Mouse (Mus musculus) MEL (cell line): ENCODE data around the gene Rer1. TPM values are rescaled to one million over a fixed set of nuclear protein-coding genes. Genes with fewer than 3 reads are reported as not detected.

Source experiments
- DNase-seq: peaks from one replicate; pipeline ENCODE4 v3.0.0; 2011; ENCODE audit warnings: low read depth, low spot score
- H3K27ac ChIP-seq: 2 replicates; pipeline ENCODE4 v1.5.1; 2012; ENCODE audit warnings: low read depth, mild to moderate bottlenecking, control low read depth, low read length, moderate library complexity; ENCODE audit not compliant: control insufficient read depth
- H3K27me3 ChIP-seq, 2 experiments: fragments of 150-350 bp in 1 of 2; sonication (generic) in 1 of 2; 2 replicates each; pipeline ENCODE4 v1.6.1; 2012; ENCODE audit warnings: low read length in 2 of 2, mild to moderate bottlenecking in 2 of 2, improper control_type of control experiment in 1 of 2, moderate library complexity in 1 of 2; ENCODE audit not compliant: insufficient read depth in 2 of 2, control insufficient read depth in 1 of 2
- H3K36me3 ChIP-seq, 2 experiments: 2 replicates each; pipeline ENCODE4 v1.6.1; 2012 to 2014; ENCODE audit warnings: low read length in 2 of 2, improper control_type of control experiment in 1 of 2, inconsistent platforms in 1 of 2, mild to moderate bottlenecking in 1 of 2; ENCODE audit not compliant: insufficient read depth in 2 of 2, control insufficient read depth in 1 of 2
- H3K4me1 ChIP-seq, 2 experiments: fragments of 150-350 bp in 1 of 2; sonication (generic) in 1 of 2; 2 replicates each; pipeline ENCODE4 v1.6.1; 2012; ENCODE audit warnings: low read length in 2 of 2, improper control_type of control experiment in 1 of 2, mild to moderate bottlenecking in 1 of 2; ENCODE audit not compliant: insufficient read depth in 2 of 2, control insufficient read depth in 1 of 2
- H3K4me3 ChIP-seq, 2 experiments: fragments of 150-350 bp in 1 of 2; sonication (generic) in 1 of 2; 2 replicates each; pipeline ENCODE4 v1.5.1; 2012; ENCODE audit warnings: low read depth in 2 of 2, low read length in 2 of 2, mild to moderate bottlenecking in 2 of 2, moderate library complexity in 2 of 2, control low read depth in 1 of 2, improper control_type of control experiment in 1 of 2; ENCODE audit not compliant: control insufficient read depth in 1 of 2, insufficient read depth in 1 of 2
- H3K79me2 ChIP-seq: 2 replicates; pipeline ENCODE4 v1.6.1; 2012; ENCODE audit warnings: mild to moderate bottlenecking, low read length, moderate library complexity; ENCODE audit not compliant: control insufficient read depth, poor library complexity, insufficient read depth
- H3K9ac ChIP-seq: 2 replicates; pipeline ENCODE4 v1.6.1; 2012; ENCODE audit warnings: low read depth, mild to moderate bottlenecking, control low read depth, low read length, moderate library complexity; ENCODE audit not compliant: control insufficient read depth, poor library complexity, severe bottlenecking
- H3K9me3 ChIP-seq: fragments of 150-350 bp; sonication (generic); replicated peaks from 2 replicates; pipeline ENCODE4 v1.6.1; 2012; ENCODE audit warnings: mild to moderate bottlenecking, low read length, improper control_type of control experiment, moderate library complexity; ENCODE audit not compliant: insufficient read depth
- BHLHE40 ChIP-seq: IDR thresholded peaks from 2 replicates; pipeline ENCODE4 v1.6.1; 2012; ENCODE audit warnings: low read depth, mild to moderate bottlenecking, inconsistent platforms, low read length, improper control_type of control experiment, borderline replicate concordance
- CHD1 ChIP-seq: IDR thresholded peaks from 2 replicates; pipeline ENCODE4 v1.6.1; 2012; ENCODE audit warnings: low read depth, mild to moderate bottlenecking, inconsistent platforms, low read length, improper control_type of control experiment
- E2F4 ChIP-seq: IDR thresholded peaks from 2 replicates; pipeline ENCODE4 v1.6.1; 2011; ENCODE audit warnings: low read depth, low read length, improper control_type of control experiment, borderline replicate concordance
- EP300 ChIP-seq, 2 experiments: IDR thresholded peaks; 2 replicates each; pipeline ENCODE4 v1.6.1; 2011; ENCODE audit warnings: improper control_type of control experiment in 2 of 2, low read length in 2 of 2, low read depth in 1 of 2, mild to moderate bottlenecking in 1 of 2
- ETS1 ChIP-seq: IDR thresholded peaks from 2 replicates; pipeline ENCODE4 v1.6.1; 2012; ENCODE audit warnings: low read depth, mild to moderate bottlenecking, inconsistent platforms, low read length, improper control_type of control experiment, moderate library complexity
- GATA1 ChIP-seq: IDR thresholded peaks from 2 replicates; pipeline ENCODE4 v1.6.1; 2011; ENCODE audit warnings: low read depth, low read length, improper control_type of control experiment
- HCFC1 ChIP-seq: IDR thresholded peaks from 2 replicates; pipeline ENCODE4 v1.6.1; 2012; ENCODE audit warnings: low read depth, mild to moderate bottlenecking, inconsistent platforms, low read length, improper control_type of control experiment, moderate library complexity
- MAFK ChIP-seq: IDR thresholded peaks from 2 replicates; pipeline ENCODE4 v1.6.1; 2011; ENCODE audit warnings: low read depth, mild to moderate bottlenecking, low read length, improper control_type of control experiment, borderline replicate concordance
- MEF2A ChIP-seq: IDR thresholded peaks from 2 replicates; pipeline ENCODE4 v1.6.1; 2014; ENCODE audit warnings: low read depth, mild to moderate bottlenecking, inconsistent platforms, low read length, improper control_type of control experiment; ENCODE audit not compliant: poor library complexity, insufficient replicate concordance, severe bottlenecking; ENCODE audit errors: extremely low read depth
- MXI1 ChIP-seq: IDR thresholded peaks from 2 replicates; pipeline ENCODE4 v1.6.1; 2011; ENCODE audit warnings: mild to moderate bottlenecking, low read depth, low read length, improper control_type of control experiment
- MYB ChIP-seq: IDR thresholded peaks from 2 replicates; pipeline ENCODE4 v1.6.1; 2011; ENCODE audit warnings: mild to moderate bottlenecking, low read depth, low read length, improper control_type of control experiment
- MYC ChIP-seq: IDR thresholded peaks from 2 replicates; pipeline ENCODE4 v1.6.1; 2011; ENCODE audit warnings: low read depth, mild to moderate bottlenecking, low read length, improper control_type of control experiment, moderate library complexity
- NELFE ChIP-seq: IDR thresholded peaks from 2 replicates; pipeline ENCODE4 v1.6.1; 2011; ENCODE audit warnings: low read depth, low read length, improper control_type of control experiment
- NRF1 ChIP-seq: IDR thresholded peaks from 2 replicates; pipeline ENCODE4 v1.6.1; 2014; ENCODE audit warnings: low read depth, mild to moderate bottlenecking, inconsistent platforms, low read length, improper control_type of control experiment, moderate library complexity; ENCODE audit not compliant: poor library complexity, insufficient read depth, severe bottlenecking
- POLR2A ChIP-seq, 2 experiments: IDR thresholded peaks; 2 replicates each; pipeline ENCODE4 v1.6.1; 2011 to 2012; ENCODE audit warnings: low read length in 2 of 2, mild to moderate bottlenecking in 2 of 2, control low read depth in 1 of 2, improper control_type of control experiment in 1 of 2, low read depth in 1 of 2, moderate library complexity in 1 of 2; ENCODE audit not compliant: control insufficient read depth in 1 of 2, insufficient read depth in 1 of 2, poor library complexity in 1 of 2
- POLR2AphosphoS5 ChIP-seq: IDR thresholded peaks from 2 replicates; pipeline ENCODE4 v1.6.1; 2012; ENCODE audit warnings: low read depth, borderline replicate concordance, mild to moderate bottlenecking, inconsistent platforms, low read length, moderate library complexity, mixed read lengths
- TAL1 ChIP-seq: IDR thresholded peaks from 2 replicates; pipeline ENCODE4 v1.6.1; 2012; ENCODE audit warnings: mild to moderate bottlenecking, inconsistent platforms, low read length, moderate library complexity, mixed read lengths
- TBP ChIP-seq: IDR thresholded peaks from 2 replicates; pipeline ENCODE4 v1.8.0; 2011; ENCODE audit warnings: low read depth, low read length, improper control_type of control experiment
- TCF12 ChIP-seq: IDR thresholded peaks from 2 replicates; pipeline ENCODE4 v1.6.1; 2014; ENCODE audit warnings: low read depth, mild to moderate bottlenecking, inconsistent platforms, low read length, improper control_type of control experiment, moderate library complexity
- USF2 ChIP-seq, 2 experiments: IDR thresholded peaks; 2 replicates each; pipeline ENCODE4 v1.6.1; 2011 to 2012; ENCODE audit warnings: improper control_type of control experiment in 2 of 2, low read length in 2 of 2, borderline replicate concordance in 1 of 2, inconsistent platforms in 1 of 2, low read depth in 1 of 2, mild to moderate bottlenecking in 1 of 2; ENCODE audit not compliant: insufficient read depth in 1 of 2
- ZKSCAN1 ChIP-seq: IDR thresholded peaks from 2 replicates; pipeline ENCODE4 v1.6.1; 2012; ENCODE audit warnings: low read depth, mild to moderate bottlenecking, inconsistent platforms, low read length, improper control_type of control experiment, moderate library complexity
- ZMIZ1 ChIP-seq: IDR thresholded peaks from 2 replicates; pipeline ENCODE4 v1.6.1; 2012; ENCODE audit warnings: low read depth, mild to moderate bottlenecking, inconsistent platforms, low read length, improper control_type of control experiment, moderate library complexity
- polyA plus RNA-seq, 2 experiments: library from polyadenylated mRNA; stranded (reverse) in 1 of 2; unstranded in 1 of 2; fragments of >175 nt in 1 of 2; fragments of >200 nt in 1 of 2; gene quantifications; 2 replicates each; pipeline versions ENCODE4 v1.2.1 to v1.2.4; 2012; ENCODE audit warnings: low replicate concordance in 2 of 2, low read depth in 1 of 2; ENCODE audit not compliant: insufficient read length in 2 of 2, insufficient read depth in 1 of 2, missing spikeins in 1 of 2
- total RNA-seq: library from RNA; depleted of rRNA; stranded (reverse); fragments of 300-350 nt; gene quantifications from 2 replicates; pipeline ENCODE4 v1.2.3, GENCODE M21; 2012

Rer1 gene
- total and polyA plus RNA-seq, 3 experiments = 114 to 379 (median 140) TPM

- H3K27ac ChIP-seq = no peak overlapping the region
- TF ChIP-seq NRF1 (no peak), GATA1 (no peak), MXI1 (no peak), MEF2A (no peak), EP300 (IDR thresholded peaks at IDR 0.05; ENCODE audit: low read depth in 1 of 2, low read length in 2 of 2) (no peak), USF2 (IDR thresholded peaks at IDR 0.05; ENCODE audit: borderline replicate concordance in 1 of 2, insufficient read depth in 1 of 2, low read depth in 1 of 2, low read length in 2 of 2) (no peak), ETS1 (no peak), NELFE (no peak), TCF12 (no peak), ZMIZ1 (no peak), ZKSCAN1 (no peak), MYC (no peak), CHD1 (no peak), POLR2A (IDR thresholded peaks at IDR 0.05; ENCODE audit: control insufficient read depth in 1 of 2, insufficient read depth in 1 of 2, low read depth in 1 of 2, low read length in 2 of 2, poor library complexity in 1 of 2) (no peak), E2F4 (no peak)
- peaks cover 2 to 13% of the 10 kb centered on the region in 2 experiments; a peak in 3 of 4 replicates for H3K4me1 ChIP-seq
- H3K36me3 ChIP-seq = no peaks in the 10 kb centered on the region
- DNase-seq = no peak
- H3K4me3 ChIP-seq = no peak overlapping the region
- no peak overlapping the region for H3K9ac ChIP-seq
- H3K79me2 ChIP-seq = no peaks in the 10 kb centered on the region
- H3K27me3 ChIP-seq = no peaks in the 10 kb centered on the region
- H3K9me3 ChIP-seq = no peaks in the 10 kb centered on the region
Measured at GRCm38 (mm10) chr4:155050116-155050515, 36.1 kb downstream of the Rer1 start.

- Histone ChIP-seq H3K27ac (no peak overlapping the region), H3K9me3 (no peaks in the 10 kb centered on the region), H3K9ac (no peak overlapping the region), H3K79me2 (no peaks in the 10 kb centered on the region), H3K27me3 (no peaks in the 10 kb centered on the region), H3K4me3 (no peak overlapping the region), H3K36me3 (no peaks in the 10 kb centered on the region), H3K4me1 (no peaks in the 10 kb centered on the region)
- no peak for DNase-seq
- TF ChIP-seq MAFK = no peak
- TF ChIP-seq NRF1 = no peak
- no peak for TF ChIP-seq TBP
- no peak for TF ChIP-seq MYB
- no peak for TF ChIP-seq POLR2AphosphoS5
- TF ChIP-seq ETS1 = no peak
- no peak for TF ChIP-seq MEF2A
- no peak for TF ChIP-seq BHLHE40
- no peak for TF ChIP-seq TAL1
- no peak for TF ChIP-seq HCFC1
- no peak for TF ChIP-seq TCF12
Measured at GRCm38 (mm10) chr4:155046636-155047035, 39.5 kb downstream of the Rer1 start.
